Mouse (Mus musculus) embryonic facial prominence, embryonic 15.5 days (tissue): ENCODE measurements around the gene Wnt7b. TPM values are rescaled to one million over a fixed set of nuclear protein-coding genes. Genes with fewer than 3 reads are reported as not detected.
A peak's percentile ranks its signal among the peaks of the same experiment; 100 is the strongest.

Experiments
- ATAC-seq: fragments of 200-750 bp; cut with Nextera tagmentation; 2 replicates; pipeline ENCODE4 v1.8.0; 2017; ENCODE audit warnings: low read depth, moderate TSS enrichment; ENCODE audit not compliant: insufficient number of reproducible peaks, low FRiP score, low TSS enrichment
- H3K27ac ChIP-seq: fragments of 300-500 bp; sonication (generic); replicated peaks from 2 replicates; pipeline ENCODE4 v1.5.1; 2015; ENCODE audit warnings: mild to moderate bottlenecking, inconsistent platforms
- H3K27me3 ChIP-seq: fragments of 300-500 bp; sonication (generic); 2 replicates; pipeline ENCODE4 v1.6.1; 2015; ENCODE audit warnings: inconsistent platforms
- H3K36me3 ChIP-seq: fragments of 300-500 bp; sonication (generic); 2 replicates; pipeline ENCODE4 v1.6.1; 2015; ENCODE audit warnings: mild to moderate bottlenecking, inconsistent platforms
- H3K4me1 ChIP-seq: fragments of 300-500 bp; sonication (generic); 2 replicates; pipeline ENCODE4 v1.6.1; 2015; ENCODE audit warnings: inconsistent platforms
- H3K4me2 ChIP-seq: fragments of 300-500 bp; sonication (generic); replicated peaks from 2 replicates; pipeline ENCODE4 v1.6.1; 2015; ENCODE audit warnings: mild to moderate bottlenecking, inconsistent platforms
- H3K4me3 ChIP-seq: fragments of 300-500 bp; sonication (generic); replicated peaks from 2 replicates; pipeline ENCODE4 v1.5.1; 2015; ENCODE audit warnings: mild to moderate bottlenecking, inconsistent platforms
- H3K9ac ChIP-seq: fragments of 300-500 bp; sonication (generic); 2 replicates; pipeline ENCODE4 v1.6.1; 2015; ENCODE audit warnings: inconsistent platforms
- H3K9me3 ChIP-seq: fragments of 300-500 bp; sonication (generic); replicated peaks from 2 replicates; pipeline ENCODE4 v1.6.1; 2016; ENCODE audit warnings: inconsistent platforms
- whole genome bisulfite sequencing: fragments of 180-500 bp; shearing (Covaris S2); methylation state at CpG from one replicate; pipeline ENCODE4 v1.1.7; 2015; 5-methylcytosine and 5-hydroxymethylcytosine counted together
- polyA plus RNA-seq: library from polyadenylated mRNA; unstranded; fragments of >200 nt; fragmentation: Nextera tagmentation; extraction: Ambion mirVana; gene quantifications from 2 replicates; pipeline ENCODE4 v1.2.1, GENCODE M21; 2015

Wnt7b gene
- polyA plus RNA-seq, 1 experiment from 2014 or later, result 40.9 TPM

GRCm38 (mm10) chr15:85534646-85535045 is 47.6 kb downstream of the Wnt7b start:
- H3K4me2 ChIP-seq, result no peak overlapping the region
- 79% methylated on average over 6 of the region's 6 CpGs for WGBS
- H3K4me3 ChIP-seq, result no peak overlapping the region
- ATAC-seq, result no peak
- H3K27ac ChIP-seq, result no peak overlapping the region
- no peaks in the 10 kb centered on the region for H3K36me3 ChIP-seq
- H3K27me3 ChIP-seq, result no peaks in the 10 kb centered on the region
- no peaks in the 10 kb centered on the region for H3K9me3 ChIP-seq
- no peak overlapping the region for H3K9ac ChIP-seq
- H3K4me1 ChIP-seq, result peaks cover 14% of the 10 kb centered on the region

GRCm38 (mm10) chr15:85534215-85534614 is 48.1 kb downstream of the Wnt7b start:
- WGBS, result 71% methylated on average over 8 of the region's 8 CpGs
- Histone ChIP-seq H3K4me2 (no peak overlapping the region), H3K9ac (no peak overlapping the region), H3K9me3 (no peaks in the 10 kb centered on the region), H3K4me3 (no peak overlapping the region), H3K4me1 (peaks cover 9% of the 10 kb centered on the region), H3K27me3 (no peaks in the 10 kb centered on the region), H3K36me3 (no peaks in the 10 kb centered on the region), H3K27ac (no peak overlapping the region)
- ATAC-seq, result no peak

DNA sequence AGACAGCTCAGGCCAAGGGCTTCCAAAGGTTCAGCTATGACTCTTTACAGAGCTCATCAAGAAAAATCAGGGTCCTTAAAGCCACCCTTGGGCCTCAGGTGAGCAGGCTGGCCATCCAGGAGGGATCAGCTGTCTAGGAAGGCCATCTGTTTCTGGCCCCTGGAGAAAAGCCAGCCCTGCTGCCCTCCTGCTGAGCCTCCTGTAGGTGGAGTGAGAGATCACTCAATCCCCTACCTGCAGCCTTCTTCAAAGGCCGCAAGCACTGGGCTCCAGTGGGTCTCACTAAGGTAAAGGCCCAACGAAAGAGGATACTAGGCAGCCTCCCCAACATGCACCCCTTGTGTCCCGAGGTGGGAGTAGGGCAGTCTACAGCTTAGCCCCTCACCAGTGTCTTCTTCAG is 50.2 kb downstream of the Wnt7b start:
- ATAC-seq, result no peak

DNA sequence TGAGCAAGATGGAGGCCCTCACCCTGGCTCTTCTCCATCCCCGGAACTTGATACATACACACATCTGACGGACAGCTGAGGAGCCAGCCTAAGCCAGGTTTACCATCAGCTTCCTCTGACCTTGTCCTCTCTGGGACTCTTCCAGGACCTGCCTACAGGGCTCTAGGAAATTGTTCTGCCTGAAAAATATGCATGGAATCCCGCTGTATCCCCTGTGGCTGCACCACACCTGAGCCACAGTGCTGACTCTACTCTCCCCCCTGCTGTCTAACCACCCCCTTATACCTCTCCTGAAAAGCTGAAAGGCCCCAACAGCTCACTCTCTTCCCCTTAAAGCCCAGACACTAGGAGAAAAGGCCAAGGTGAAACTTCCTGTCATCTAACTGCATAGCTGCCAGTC is 52.4 kb downstream of the Wnt7b start:
- no peak for ATAC-seq
- Histone ChIP-seq H3K4me1 (peaks cover 6% of the 10 kb centered on the region; the same call in 1 of the 2 replicates), H3K27ac (no peak overlapping the region)

More for the DNA sequence above, 50.2 kb downstream of the Wnt7b start:
- WGBS, result 68% methylated on average over 3 of the region's 3 CpGs
- Histone ChIP-seq H3K4me2 (no peak overlapping the region), H3K27ac (no peak overlapping the region), H3K36me3 (no peaks in the 10 kb centered on the region), H3K27me3 (no peaks in the 10 kb centered on the region), H3K4me3 (no peak overlapping the region), H3K9me3 (no peaks in the 10 kb centered on the region), H3K4me1 (peaks cover 6% of the 10 kb centered on the region; the same call in 1 of the 2 replicates), H3K9ac (no peak overlapping the region)

DNA sequence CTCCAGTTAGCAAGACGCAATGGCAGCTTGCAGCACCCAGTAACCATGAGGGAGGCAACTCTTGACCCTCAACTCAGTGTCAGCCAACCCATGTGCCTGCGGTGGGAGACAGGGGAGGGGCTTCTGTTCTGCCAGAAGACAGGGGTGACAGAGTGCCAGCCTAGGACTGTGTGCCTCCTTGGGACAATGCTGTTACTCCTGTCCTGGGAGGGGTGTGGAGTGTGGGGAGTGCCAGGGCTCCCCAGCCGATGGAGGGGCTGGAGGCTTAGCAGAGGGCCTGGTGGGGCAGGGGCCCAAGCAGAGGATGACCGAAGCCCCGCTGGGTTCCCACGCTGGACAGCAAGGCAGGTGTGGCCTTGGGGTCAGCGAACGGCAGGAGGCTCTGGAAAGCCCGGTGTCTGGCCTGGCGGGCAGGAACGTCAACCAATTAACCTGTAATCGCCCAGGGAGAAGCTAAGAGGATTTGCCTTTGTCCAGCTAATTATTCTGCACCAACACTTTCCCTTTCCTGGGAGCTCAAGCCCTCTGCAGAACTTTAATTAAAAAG is 57.8 kb downstream of the Wnt7b start:
- Histone ChIP-seq H3K36me3 (no peaks in the 10 kb centered on the region), H3K27ac (no peak overlapping the region), H3K27me3 (peaks cover 10% of the 10 kb centered on the region; the same call in 1 of the 2 replicates), H3K9ac (no peak overlapping the region), H3K9me3 (no peaks in the 10 kb centered on the region), H3K4me2 (no peak overlapping the region), H3K4me3 (no peak overlapping the region), H3K4me1 (peaks cover 13% of the 10 kb centered on the region)
- 25% methylated on average over 12 of the region's 12 CpGs for WGBS
- ATAC-seq, result no peak

More for the DNA sequence above, 52.4 kb downstream of the Wnt7b start:
- Histone ChIP-seq H3K27me3 (peaks cover under 1% of the 10 kb centered on the region; the same call in 1 of the 2 replicates), H3K9me3 (no peaks in the 10 kb centered on the region), H3K4me3 (no peak overlapping the region), H3K4me2 (no peak overlapping the region), H3K9ac (no peak overlapping the region), H3K36me3 (no peaks in the 10 kb centered on the region)
- 47% methylated on average over 3 of the region's 3 CpGs for WGBS

- no peaks in the 10 kb centered on the region for H3K36me3 ChIP-seq
- peak; percentile 71 for ATAC-seq
- peaks cover 17% of the 10 kb centered on the region for H3K4me1 ChIP-seq
- H3K4me3 ChIP-seq, result no peak overlapping the region; the same call in 1 of the 2 replicates
- H3K4me2 ChIP-seq, result peak overlapping the region; percentile 28; the same call in 1 of the 2 replicates
- no peaks in the 10 kb centered on the region for H3K9me3 ChIP-seq
- H3K9ac ChIP-seq, result no peak overlapping the region
- WGBS, result 6% methylated on average over 14 of the region's 14 CpGs
- peaks cover 10% of the 10 kb centered on the region; the same call in 1 of the 2 replicates for H3K27me3 ChIP-seq
- no peak overlapping the region for H3K27ac ChIP-seq
Measured at GRCm38 (mm10) chr15:85523173-85523991, 58.9 kb downstream of the Wnt7b start.

DNA sequence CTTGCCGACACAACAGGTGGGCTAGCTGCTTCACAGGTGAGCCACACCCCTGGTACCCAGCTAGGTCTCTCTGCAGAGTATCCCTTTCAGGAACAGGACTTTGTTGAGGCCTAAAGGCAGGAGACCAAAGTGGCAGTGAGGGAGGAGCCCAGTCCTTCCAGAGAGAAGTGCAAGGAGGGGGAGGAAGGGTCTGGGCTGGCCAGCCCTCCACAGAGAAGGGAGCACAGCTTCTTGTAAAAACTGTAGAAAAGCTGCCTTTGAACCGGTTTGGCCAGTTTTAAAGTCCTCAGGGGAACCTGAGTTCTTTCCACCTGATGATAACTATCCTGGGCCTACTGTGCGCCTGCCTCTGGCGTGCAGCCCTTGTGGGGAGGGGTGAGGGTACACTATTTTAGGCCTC is 62.8 kb downstream of the Wnt7b start:
- no peak for ATAC-seq
- H3K36me3 ChIP-seq, result no peaks in the 10 kb centered on the region
- H3K9ac ChIP-seq, result no peak overlapping the region
- no peaks in the 10 kb centered on the region for H3K9me3 ChIP-seq
- H3K4me1 ChIP-seq, result peaks cover 17% of the 10 kb centered on the region
- H3K4me2 ChIP-seq, result no peak overlapping the region
- no peak overlapping the region for H3K27ac ChIP-seq
- WGBS, result 44% methylated on average over 4 of the region's 4 CpGs
- no peak overlapping the region for H3K4me3 ChIP-seq
- peaks cover 5% of the 10 kb centered on the region; the same call in 1 of the 2 replicates for H3K27me3 ChIP-seq

DNA sequence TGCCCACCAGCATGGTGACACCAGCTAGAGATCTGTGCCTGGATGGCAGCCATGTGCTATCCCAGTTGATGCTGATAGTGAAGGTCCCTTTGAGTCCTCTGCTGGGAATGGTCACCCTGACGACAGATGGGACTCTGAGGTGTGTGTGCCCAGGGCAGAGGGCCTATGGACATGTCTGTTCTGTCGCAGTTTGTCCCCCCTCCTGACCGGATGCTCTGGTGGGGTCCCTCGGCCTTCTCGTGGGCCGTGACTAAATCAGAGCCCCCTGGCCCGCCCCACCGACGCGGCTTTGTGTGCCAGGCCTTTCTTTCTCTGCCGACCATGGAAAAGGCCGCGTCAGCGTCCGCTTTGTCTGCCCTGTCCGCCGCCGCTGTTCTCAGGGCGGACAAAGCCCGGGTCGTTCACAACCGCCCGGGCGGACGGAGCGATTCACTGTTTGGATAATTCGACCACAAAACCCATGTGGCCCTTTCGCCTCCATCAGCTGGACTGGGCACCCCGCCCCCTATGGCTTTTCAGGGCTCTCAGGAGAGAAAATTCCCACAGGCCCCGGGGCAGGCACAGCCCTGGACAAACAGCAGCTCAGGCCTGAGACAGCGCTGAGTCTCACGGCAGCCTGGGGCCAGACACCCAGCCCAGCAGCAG is 74.8 kb downstream of the Wnt7b start:
- no peak for ATAC-seq
- Histone ChIP-seq H3K4me3 (no peak overlapping the region), H3K36me3 (no peaks in the 10 kb centered on the region), H3K27ac (no peak overlapping the region), H3K9ac (no peak overlapping the region), H3K4me2 (no peak overlapping the region), H3K27me3 (no peaks in the 10 kb centered on the region), H3K9me3 (no peaks in the 10 kb centered on the region), H3K4me1 (peaks cover 24% of the 10 kb centered on the region)
- WGBS, result 75% methylated on average over 32 of the region's 32 CpGs

- H3K4me3 ChIP-seq, result no peak overlapping the region
- H3K4me2 ChIP-seq, result no peak overlapping the region
- ATAC-seq, result no peak
- H3K4me1 ChIP-seq, result peaks cover 24% of the 10 kb centered on the region
- H3K36me3 ChIP-seq, result no peaks in the 10 kb centered on the region
- no peak overlapping the region for H3K27ac ChIP-seq
- WGBS, result 28% methylated on average over 1 of the region's 1 CpGs
- no peak overlapping the region for H3K9ac ChIP-seq
- H3K9me3 ChIP-seq, result no peaks in the 10 kb centered on the region
- H3K27me3 ChIP-seq, result no peaks in the 10 kb centered on the region
Measured at GRCm38 (mm10) chr15:85506680-85507079, 75.6 kb downstream of the Wnt7b start.

DNA sequence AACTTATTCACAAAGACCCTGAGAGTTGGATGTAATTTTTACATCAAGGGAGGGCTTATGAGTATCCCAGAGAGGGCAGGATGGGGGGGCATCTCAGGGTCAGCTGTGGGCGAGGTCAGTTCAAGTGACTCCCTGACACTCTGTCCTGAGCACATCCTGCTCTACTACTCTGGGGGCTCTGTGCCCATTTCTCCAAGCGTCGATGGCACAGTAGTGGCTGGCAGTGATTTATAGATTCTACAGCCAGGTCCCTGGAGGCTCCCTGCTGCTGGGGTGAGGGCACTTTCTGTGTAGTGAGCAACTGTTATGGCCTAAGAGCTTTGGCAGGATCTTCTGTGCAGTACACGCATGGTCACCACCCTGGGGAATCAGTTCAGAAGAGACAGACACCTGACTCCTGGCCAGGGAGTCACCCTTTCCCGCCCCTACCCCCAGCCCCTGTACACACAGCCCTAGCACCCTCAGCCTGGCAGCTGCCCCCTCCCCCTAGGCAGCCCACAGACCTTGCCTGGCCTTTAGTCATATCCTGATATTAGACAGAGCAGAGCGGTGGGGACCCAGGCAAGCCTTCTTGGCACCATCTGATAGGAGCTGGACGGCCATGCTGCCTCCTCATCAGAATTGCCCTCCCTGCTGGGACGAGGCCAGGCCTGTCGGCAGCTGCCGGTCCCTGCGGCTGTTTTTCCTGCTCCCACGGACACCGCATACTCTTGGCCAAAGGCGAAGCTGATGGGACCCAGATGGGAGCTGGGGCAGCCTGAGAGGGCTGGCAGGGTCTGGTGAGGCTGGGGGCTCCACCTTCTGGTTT is 77.0 kb downstream of the Wnt7b start:
- H3K4me3 ChIP-seq, result no peak overlapping the region
- peak; percentile 43 for ATAC-seq
- no peaks in the 10 kb centered on the region for H3K9me3 ChIP-seq
- WGBS, result 41% methylated on average over 14 of the region's 14 CpGs
- no peak overlapping the region for H3K27ac ChIP-seq
- H3K9ac ChIP-seq, result no peak overlapping the region
- no peaks in the 10 kb centered on the region for H3K36me3 ChIP-seq
- H3K4me2 ChIP-seq, result no peak overlapping the region
- H3K27me3 ChIP-seq, result no peaks in the 10 kb centered on the region
- peaks cover 24% of the 10 kb centered on the region for H3K4me1 ChIP-seq

- H3K36me3 ChIP-seq, result no peaks in the 10 kb centered on the region
- 75% methylated on average over 8 of the region's 8 CpGs for WGBS
- H3K4me3 ChIP-seq, result no peak within 1 kb of the TSS
- H3K9ac ChIP-seq, result no peak within 1 kb of the TSS
- H3K27me3 ChIP-seq, result no peaks in the 10 kb centered on the region
- no peak for ATAC-seq
- H3K27ac ChIP-seq, result no peak within 1 kb of the TSS
- H3K9me3 ChIP-seq, result no peaks in the 10 kb centered on the region
- H3K4me2 ChIP-seq, result no peak within 1 kb of the TSS
- peaks cover 21% of the 10 kb centered on the region for H3K4me1 ChIP-seq
Measured at GRCm38 (mm10) chr15:85503127-85503526, 79.1 kb downstream of the Wnt7b start, which contains the start of gene 7530416G11Rik. Gene 7530416G11Rik (minus strand): TSS chr15:85503227.
